Mouse (Mus musculus): ENCODE measurements around the gene Ccdc40. TPM values are rescaled to one million over a fixed set of nuclear protein-coding genes. Genes with fewer than 3 reads are reported as not detected.
"Not testable (repeated sequence)": the region's sequence is repeated elsewhere in the genome, so short reads cannot be mapped to it uniquely, and the experiment has no call there.

The Ccdc40 gene
- polyA plus RNA-seq, 1 experiment from 2014 or later: 13.0 TPM

DNA sequence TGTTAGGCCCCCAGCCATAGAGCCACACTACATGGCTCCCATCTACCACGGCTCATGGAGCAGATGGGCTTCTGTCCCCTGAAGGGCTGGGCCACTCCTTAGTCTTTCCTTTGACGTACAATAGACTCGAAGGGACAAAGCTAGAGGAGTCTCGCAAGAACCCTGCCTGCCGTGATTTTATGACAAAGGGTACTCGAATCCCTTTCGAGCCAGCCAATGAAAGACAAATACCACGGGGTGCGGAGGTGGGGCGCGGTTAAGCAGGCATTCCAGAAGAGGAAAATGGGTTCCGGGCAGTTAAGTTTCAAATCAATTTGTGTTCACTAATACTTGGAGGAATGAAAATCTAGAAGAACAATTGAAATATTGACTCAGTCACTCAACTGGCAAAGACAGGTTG is 11.1 kb downstream of the Ccdc40 start:
- no peak for ATAC-seq (ENCODE audit: insufficient number of reproducible peaks, low FRiP score, low TSS enrichment, low read depth)
- WGBS: 93% methylated on average over 12 of the region's 12 CpGs
- no peaks in the 10 kb centered on the region for H3K27me3 ChIP-seq
- H3K4me2 ChIP-seq (replicated peaks): no peak overlapping the region
- H3K9ac ChIP-seq: no peak overlapping the region
- no peaks in the 10 kb centered on the region for H3K9me3 ChIP-seq (replicated peaks)
- no peak overlapping the region for H3K4me3 ChIP-seq (replicated peaks)
- H3K27ac ChIP-seq (replicated peaks): no peak overlapping the region
- H3K4me1 ChIP-seq: peaks cover 10% of the 10 kb centered on the region
- H3K36me3 ChIP-seq: no peaks in the 10 kb centered on the region

DNA sequence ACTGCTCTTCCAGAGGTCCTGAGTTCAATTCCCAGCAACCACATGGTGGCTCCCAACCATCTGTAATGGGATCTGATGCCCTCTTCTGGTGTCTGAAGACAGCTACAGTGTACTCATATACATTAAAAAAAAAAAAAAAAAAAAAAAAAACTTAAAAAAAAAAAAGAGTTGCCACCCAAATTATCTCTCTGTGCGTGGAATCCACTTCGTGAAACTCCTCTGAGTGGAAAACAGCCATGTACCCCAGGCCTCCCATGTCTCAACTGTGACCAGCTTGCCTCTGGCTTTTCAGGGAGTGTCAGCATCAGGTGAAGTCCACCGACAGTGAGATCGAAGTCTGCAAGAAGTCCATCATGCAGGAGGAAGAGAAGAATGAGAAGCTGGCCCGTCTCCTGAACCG is 17.2 kb downstream of the Ccdc40 start:
- H3K4me2 ChIP-seq (replicated peaks); H3K27ac ChIP-seq (replicated peaks); ATAC-seq (ENCODE audit: insufficient number of reproducible peaks, low FRiP score, low TSS enrichment, low read depth); H3K36me3 ChIP-seq; H3K4me3 ChIP-seq (replicated peaks); H3K9me3 ChIP-seq (replicated peaks); H3K9ac ChIP-seq; H3K27me3 ChIP-seq; H3K4me1 ChIP-seq: not testable (repeated sequence)
- 83% methylated on average over 6 of the region's 6 CpGs for WGBS

DNA sequence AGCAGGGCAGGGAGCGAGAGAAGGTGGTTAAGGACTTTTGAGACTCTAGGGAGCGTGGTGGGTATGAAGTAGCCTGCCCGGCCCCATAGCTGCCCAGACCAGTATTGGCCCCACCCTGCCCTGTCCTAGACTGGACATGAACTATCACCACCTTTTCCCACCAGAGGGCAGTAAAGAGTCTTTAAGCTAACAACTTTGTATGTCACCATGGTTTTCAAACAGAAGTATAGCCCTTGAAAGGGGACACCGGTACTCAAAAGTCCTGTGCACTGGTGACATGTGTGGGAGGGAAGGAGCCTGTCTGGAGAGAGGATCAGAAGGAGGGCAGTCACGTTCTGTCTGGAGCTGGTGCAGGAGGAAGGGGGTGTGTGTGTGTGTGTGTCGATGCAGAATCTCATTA is 20.6 kb downstream of the Ccdc40 start:
- Histone ChIP-seq H3K4me1 (peaks cover 18% of the 10 kb centered on the region), H3K36me3 (no peaks in the 10 kb centered on the region), H3K27ac (replicated peaks) (no peak overlapping the region), H3K27me3 (no peaks in the 10 kb centered on the region), H3K4me2 (replicated peaks) (no peak overlapping the region), H3K4me3 (replicated peaks) (no peak overlapping the region), H3K9me3 (replicated peaks) (no peaks in the 10 kb centered on the region), H3K9ac (no peak overlapping the region)
- ATAC-seq (ENCODE audit: insufficient number of reproducible peaks, low FRiP score, low TSS enrichment, low read depth): peak; percentile 59; the same call in 1 of the 2 replicates
- WGBS: 22% methylated on average over 6 of the region's 6 CpGs

DNA sequence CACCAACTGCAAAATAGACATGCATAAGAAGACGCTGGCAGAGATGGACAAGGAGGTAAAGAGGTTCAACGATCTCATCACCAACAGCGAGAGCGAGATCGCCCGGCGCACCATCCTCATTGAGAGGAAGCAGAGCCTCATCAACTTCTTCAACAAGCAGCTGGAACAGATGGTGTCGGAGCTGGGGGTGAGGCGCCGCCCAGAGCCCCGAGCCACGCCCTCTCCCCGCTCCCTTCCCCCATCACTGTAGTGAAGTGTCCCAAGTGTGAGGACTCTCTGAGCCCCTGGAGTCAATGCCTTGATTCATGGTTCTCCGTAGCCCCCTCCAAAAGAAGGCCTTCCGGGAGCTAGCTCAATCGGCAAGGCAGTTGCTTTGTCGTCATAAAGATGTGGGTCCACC is 22.6 kb downstream of the Ccdc40 start:
- Histone ChIP-seq H3K27me3 (no peaks in the 10 kb centered on the region), H3K4me2 (replicated peaks) (no peak overlapping the region), H3K9me3 (replicated peaks) (no peaks in the 10 kb centered on the region), H3K9ac (no peak overlapping the region), H3K4me3 (replicated peaks) (no peak overlapping the region), H3K36me3 (no peaks in the 10 kb centered on the region), H3K4me1 (peaks cover 18% of the 10 kb centered on the region), H3K27ac (replicated peaks) (no peak overlapping the region)
- whole genome bisulfite sequencing: 58% methylated on average over 17 of the region's 17 CpGs
- no peak for ATAC-seq (ENCODE audit: insufficient number of reproducible peaks, low FRiP score, low TSS enrichment, low read depth)

DNA sequence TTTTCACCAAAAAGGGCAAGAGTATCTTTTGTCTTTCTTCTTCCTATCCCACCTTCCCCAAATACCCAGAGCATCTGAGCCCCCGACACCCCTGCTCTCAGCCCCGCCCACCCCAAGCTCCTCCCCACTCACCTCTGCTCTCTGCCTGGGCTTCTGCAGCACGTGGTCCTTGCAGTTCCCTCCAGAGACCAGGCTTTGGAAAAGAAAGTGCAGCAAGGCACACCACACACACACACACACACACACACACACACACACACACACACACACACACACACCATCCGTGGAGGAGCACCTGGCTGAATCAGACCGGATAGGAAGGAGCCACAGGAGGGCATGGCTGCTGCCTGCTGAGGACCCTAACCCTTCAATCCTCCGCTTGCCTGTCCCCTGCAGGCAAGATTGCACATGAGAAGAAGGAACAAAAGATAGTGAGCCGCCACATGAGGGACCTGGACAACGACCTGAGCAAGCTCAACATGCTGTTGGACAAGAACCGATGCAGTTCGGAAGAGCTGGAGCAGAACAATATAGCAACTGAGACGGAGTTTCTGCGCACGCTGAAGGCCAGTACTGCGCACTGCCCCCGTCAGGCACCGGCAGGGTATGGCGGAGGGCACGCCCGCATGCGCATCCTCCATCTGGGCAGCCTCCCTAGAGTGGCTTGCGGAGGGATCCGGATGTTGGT is 24.6 kb downstream of the Ccdc40 start:
- no peaks in the 10 kb centered on the region for H3K9me3 ChIP-seq (replicated peaks)
- no peaks in the 10 kb centered on the region for H3K36me3 ChIP-seq
- H3K4me2 ChIP-seq (replicated peaks): peak overlapping the region; percentile 42
- peak overlapping the region; percentile 15 for H3K4me3 ChIP-seq (replicated peaks)
- H3K9ac ChIP-seq: no peak overlapping the region
- 6% methylated on average over 22 of the region's 22 CpGs for WGBS
- peak; percentile 53; the same call in 1 of the 2 replicates for ATAC-seq (ENCODE audit: insufficient number of reproducible peaks, low FRiP score, low TSS enrichment, low read depth)
- peaks cover 26% of the 10 kb centered on the region for H3K4me1 ChIP-seq
- H3K27me3 ChIP-seq: no peaks in the 10 kb centered on the region
- H3K27ac ChIP-seq (replicated peaks): no peak overlapping the region

DNA sequence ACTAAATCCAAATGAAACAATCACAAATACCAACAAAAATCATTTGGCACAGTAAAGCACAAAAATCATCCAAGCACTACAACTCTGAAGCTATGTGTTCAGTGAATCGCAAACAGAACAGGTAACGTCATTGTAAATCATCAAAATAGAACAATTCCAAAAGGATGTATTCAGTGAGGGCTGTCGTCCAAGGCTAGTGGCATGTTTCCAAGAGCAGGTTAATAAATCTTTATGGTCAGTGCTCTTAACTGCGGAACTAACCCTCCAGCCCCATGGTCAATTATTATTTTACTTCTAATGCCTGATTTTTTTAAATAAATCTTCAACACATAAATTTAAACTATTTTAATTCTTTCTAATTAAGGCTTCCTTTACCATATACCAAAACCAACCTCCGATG is 28.2 kb downstream of the Ccdc40 start:
- H3K27ac ChIP-seq (replicated peaks); H3K36me3 ChIP-seq; ATAC-seq (ENCODE audit: insufficient number of reproducible peaks, low FRiP score, low TSS enrichment, low read depth); H3K9ac ChIP-seq; H3K9me3 ChIP-seq (replicated peaks); H3K4me3 ChIP-seq (replicated peaks); H3K4me2 ChIP-seq (replicated peaks); H3K27me3 ChIP-seq: not testable (repeated sequence)
- H3K4me1 ChIP-seq: peaks cover 33% of the 10 kb centered on the region
- 87% methylated on average over 5 of the region's 5 CpGs for WGBS

DNA sequence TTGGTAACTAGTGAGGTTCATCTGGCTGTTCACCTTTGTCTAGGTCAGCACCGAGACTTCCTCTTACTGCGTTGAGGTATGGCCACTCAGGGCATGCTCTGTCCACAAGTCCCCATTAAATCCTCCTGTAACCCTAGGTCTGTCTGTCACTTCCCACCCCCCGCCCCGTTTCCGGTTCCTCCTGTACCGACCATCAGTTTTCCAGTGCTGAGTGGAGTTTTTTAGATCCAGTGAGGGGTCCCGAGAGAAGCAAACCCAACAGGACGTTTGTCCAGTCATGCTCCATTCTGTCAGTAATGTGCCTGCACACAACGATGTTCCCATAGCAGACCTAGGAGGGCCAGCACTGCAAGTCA is 29.8 kb downstream of the Ccdc40 start:
- H3K27ac ChIP-seq (replicated peaks): peak overlapping the region; percentile 52; the same call in 1 of the 2 replicates
- 56% methylated on average over 9 of the region's 9 CpGs for WGBS
- peak overlapping the region; percentile 30 for H3K4me3 ChIP-seq (replicated peaks)

DNA sequence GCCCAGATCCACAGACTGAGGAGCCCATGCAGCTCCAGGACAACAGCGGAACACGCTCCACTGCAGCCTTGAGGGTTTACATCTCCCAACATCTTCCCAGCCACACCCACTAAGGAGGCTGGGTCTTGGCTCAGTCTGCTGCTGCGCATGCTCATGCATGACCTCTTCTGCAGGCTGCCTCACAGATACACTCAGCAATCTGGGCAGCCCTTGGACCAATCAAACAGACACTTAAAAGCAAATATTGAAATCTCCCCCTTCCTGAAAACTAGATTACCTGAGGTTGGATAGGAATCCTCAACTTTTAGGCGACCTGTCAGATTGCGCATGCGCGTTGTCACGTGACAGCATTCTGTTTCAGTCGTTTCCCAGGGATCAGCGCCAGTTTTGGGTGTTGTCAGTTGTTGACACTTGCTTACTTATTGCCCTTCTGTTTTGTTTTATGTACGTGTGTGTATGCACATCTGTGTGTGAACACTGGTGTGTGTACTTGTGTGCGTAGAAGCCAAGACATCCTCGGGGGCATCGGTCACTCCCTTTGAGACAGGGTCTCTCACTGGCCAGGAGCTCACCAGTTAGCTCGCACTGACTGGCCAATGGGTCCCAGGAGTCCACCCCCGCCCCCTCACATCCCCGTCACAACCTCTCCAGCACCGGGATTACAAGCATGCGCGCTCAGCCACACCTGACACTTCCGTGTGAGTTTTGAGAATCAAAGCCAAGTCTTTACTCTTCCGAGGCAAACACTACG is 30.4 kb downstream of the Ccdc40 start:
- no peaks in the 10 kb centered on the region for H3K36me3 ChIP-seq
- peak overlapping the region; percentile 52 for H3K27ac ChIP-seq (replicated peaks)
- peaks cover 15% of the 10 kb centered on the region for H3K4me1 ChIP-seq
- no peaks in the 10 kb centered on the region for H3K9me3 ChIP-seq (replicated peaks)
- no peak overlapping the region for H3K9ac ChIP-seq
- 64% methylated on average over 23 of the region's 23 CpGs for WGBS
- no peaks in the 10 kb centered on the region for H3K27me3 ChIP-seq
- ATAC-seq (ENCODE audit: insufficient number of reproducible peaks, low FRiP score, low TSS enrichment, low read depth): peak; percentile 68
- H3K4me3 ChIP-seq (replicated peaks): peak overlapping the region; percentile 30
- peak overlapping the region; percentile 50 for H3K4me2 ChIP-seq (replicated peaks)

More for the DNA sequence above, 29.8 kb downstream of the Ccdc40 start:
- H3K27me3 ChIP-seq: no peaks in the 10 kb centered on the region
- H3K9ac ChIP-seq: no peak overlapping the region
- no peak for ATAC-seq (ENCODE audit: insufficient number of reproducible peaks, low FRiP score, low TSS enrichment, low read depth)
- peak overlapping the region; percentile 50 for H3K4me2 ChIP-seq (replicated peaks)
- no peaks in the 10 kb centered on the region for H3K36me3 ChIP-seq
- no peaks in the 10 kb centered on the region for H3K9me3 ChIP-seq (replicated peaks)
- H3K4me1 ChIP-seq: peaks cover 19% of the 10 kb centered on the region

DNA sequence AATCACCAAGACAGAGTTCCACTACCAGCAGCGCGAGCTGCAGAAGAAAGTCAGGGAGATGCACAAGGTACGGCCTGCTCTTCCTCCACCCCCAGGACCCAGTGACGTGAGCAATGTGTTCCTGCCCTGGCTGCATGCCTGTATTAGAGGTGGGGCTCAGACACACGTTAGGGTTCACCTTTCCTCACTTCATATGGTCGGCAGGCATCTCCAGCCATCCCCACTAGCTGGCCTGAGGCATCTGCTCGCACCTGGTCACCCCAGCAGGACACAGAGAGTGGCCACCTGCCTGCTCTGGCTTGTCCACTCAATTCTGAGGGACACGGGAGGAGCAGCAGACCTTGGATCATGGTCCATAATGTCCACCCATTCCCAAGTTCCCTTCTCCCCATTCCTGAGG is 31.6 kb downstream of the Ccdc40 start:
- Histone ChIP-seq H3K4me3 (replicated peaks) (no peak overlapping the region), H3K4me2 (replicated peaks) (no peak overlapping the region), H3K4me1 (peaks cover 15% of the 10 kb centered on the region), H3K36me3 (no peaks in the 10 kb centered on the region), H3K27ac (replicated peaks) (no peak overlapping the region), H3K9me3 (replicated peaks) (no peaks in the 10 kb centered on the region), H3K9ac (no peak overlapping the region), H3K27me3 (no peaks in the 10 kb centered on the region)
- WGBS: 86% methylated on average over 8 of the region's 8 CpGs
- ATAC-seq (ENCODE audit: insufficient number of reproducible peaks, low FRiP score, low TSS enrichment, low read depth): no peak

DNA sequence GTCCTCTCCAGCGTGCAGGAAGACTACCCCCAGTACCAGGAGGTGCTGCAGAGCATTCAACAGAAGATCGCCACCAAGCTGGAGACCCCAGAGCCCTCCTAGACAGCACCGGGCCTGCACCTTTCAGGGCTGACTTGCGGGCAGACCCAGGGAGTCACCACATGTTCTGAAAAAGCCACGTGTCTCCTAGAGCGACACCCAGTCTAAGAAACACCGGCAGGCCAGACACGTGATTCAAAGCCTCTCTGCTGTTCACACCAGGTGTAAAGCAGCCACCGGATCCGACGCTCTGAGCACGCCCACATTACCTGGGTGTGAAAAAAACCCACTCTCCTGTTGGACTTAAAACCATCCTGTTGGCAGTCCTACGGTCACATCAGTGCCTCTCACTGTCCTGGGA is 36.0 kb downstream of the Ccdc40 start:
- no peak overlapping the region for H3K4me3 ChIP-seq (replicated peaks)
- H3K9ac ChIP-seq: no peak overlapping the region
- no peaks in the 10 kb centered on the region for H3K9me3 ChIP-seq (replicated peaks)
- H3K4me1 ChIP-seq: peaks cover 20% of the 10 kb centered on the region
- no peaks in the 10 kb centered on the region for H3K27me3 ChIP-seq
- no peak overlapping the region for H3K27ac ChIP-seq (replicated peaks)
- H3K4me2 ChIP-seq (replicated peaks): no peak overlapping the region
- no peak for ATAC-seq (ENCODE audit: insufficient number of reproducible peaks, low FRiP score, low TSS enrichment, low read depth)
- H3K36me3 ChIP-seq: no peaks in the 10 kb centered on the region
- WGBS: 90% methylated on average over 13 of the region's 13 CpGs

DNA sequence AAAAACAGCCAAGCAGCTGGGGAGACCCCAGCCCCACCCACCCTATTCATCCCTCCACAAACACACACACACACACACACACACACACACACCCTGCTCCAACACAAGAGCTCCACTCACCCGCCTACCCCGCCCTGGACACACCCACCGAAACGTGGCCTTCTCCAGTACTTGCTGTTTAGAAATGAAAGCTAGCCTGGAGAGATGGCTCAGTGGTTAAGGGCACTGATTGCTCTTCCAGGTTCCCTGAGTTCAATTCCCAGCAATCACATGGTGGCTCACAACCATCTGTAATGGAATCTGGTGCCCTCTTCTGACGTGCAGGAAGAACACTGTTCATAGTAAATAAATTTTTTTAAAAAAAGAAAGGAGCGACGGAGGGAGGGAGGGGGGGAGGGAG is 37.4 kb downstream of the Ccdc40 start:
- no peak overlapping the region for H3K9ac ChIP-seq
- H3K27ac ChIP-seq (replicated peaks): no peak overlapping the region
- H3K4me1 ChIP-seq: peaks cover 29% of the 10 kb centered on the region
- no peak overlapping the region for H3K4me2 ChIP-seq (replicated peaks)
- ATAC-seq (ENCODE audit: insufficient number of reproducible peaks, low FRiP score, low TSS enrichment, low read depth): no peak
- H3K9me3 ChIP-seq (replicated peaks): no peaks in the 10 kb centered on the region
- no peaks in the 10 kb centered on the region for H3K27me3 ChIP-seq
- WGBS: 77% methylated on average over 7 of the region's 7 CpGs
- H3K4me3 ChIP-seq (replicated peaks): no peak overlapping the region
- no peaks in the 10 kb centered on the region for H3K36me3 ChIP-seq
